Mouse (Mus musculus) forebrain, embryonic 11.5 days (tissue): ENCODE results near the gene Echdc3. TPM values are rescaled to one million over a fixed set of nuclear protein-coding genes. Genes with fewer than 3 reads are reported as not detected.

ENCODE experiments used
- ATAC-seq: fragments of 200-750 bp; cut with Nextera tagmentation; replicated peaks from 2 replicates; pipeline ENCODE4 v1.8.0; 2017; ENCODE audit warnings: moderate TSS enrichment; ENCODE audit not compliant: low FRiP score
- DNase-seq: peaks from one replicate; pipeline ENCODE4 v3.0.0-alpha.2; 2017; ENCODE audit warnings: low spot score
- H3K27ac ChIP-seq: fragments of 300-500 bp; sonication (generic); 2 replicates; pipeline ENCODE4 v1.5.1; 2014; ENCODE audit warnings: low read depth, low read length
- H3K27me3 ChIP-seq: fragments of 300-500 bp; sonication (generic); 2 replicates; pipeline ENCODE4 v1.6.1; 2014; ENCODE audit warnings: mild to moderate bottlenecking, low read length, mixed read lengths; ENCODE audit not compliant: control insufficient read depth, insufficient read depth
- H3K36me3 ChIP-seq: fragments of 300-500 bp; sonication (generic); 2 replicates; pipeline ENCODE4 v1.6.1; 2014; ENCODE audit warnings: mild to moderate bottlenecking, low read length, moderate library complexity, mixed read lengths; ENCODE audit not compliant: control insufficient read depth, insufficient read depth
- H3K4me1 ChIP-seq: fragments of 300-500 bp; sonication (generic); replicated peaks from 2 replicates; pipeline ENCODE4 v1.6.1; 2014; ENCODE audit warnings: low read length, mixed read lengths; ENCODE audit not compliant: control insufficient read depth, insufficient read depth
- H3K4me2 ChIP-seq: fragments of 300-500 bp; sonication (generic); 2 replicates; pipeline ENCODE4 v1.6.1; 2014; ENCODE audit warnings: low read depth, mild to moderate bottlenecking, low read length, moderate library complexity, mixed read lengths; ENCODE audit not compliant: severe bottlenecking
- H3K4me3 ChIP-seq: fragments of 300-500 bp; sonication (generic); 2 replicates; pipeline ENCODE4 v1.5.1; 2014; ENCODE audit warnings: low read depth, low read length
- H3K9ac ChIP-seq: fragments of 300-500 bp; sonication (generic); 2 replicates; pipeline ENCODE4 v1.6.1; 2014; ENCODE audit warnings: low read length
- H3K9me3 ChIP-seq: fragments of 300-500 bp; sonication (generic); 2 replicates; pipeline ENCODE4 v1.6.1; 2016; ENCODE audit warnings: low read length, mixed read lengths; ENCODE audit not compliant: control insufficient read depth
- WGBS: fragments of 180-500 bp; shearing (Covaris S2); extraction: QIAGEN DNeasy Blood & Tissue Kit; methylation state at CpG from one replicate; pipeline ENCODE4 v1.1.7; 2014; 5-methylcytosine and 5-hydroxymethylcytosine counted together
- polyA plus RNA-seq: library from polyadenylated mRNA; unstranded; fragments of >200 nt; fragmentation: Nextera tagmentation; extraction: Ambion mirVana; gene quantifications from 2 replicates; pipeline ENCODE4 v1.2.1, GENCODE M21; 2014

The Echdc3 gene
- polyA plus RNA-seq, 1 experiment from 2014 or later, result 2.3 TPM

GRCm38 (mm10) chr2:6167843-6168558 lies 44.8 kb downstream of the Echdc3 start:
- H3K9me3 ChIP-seq, result no peaks in the 10 kb centered on the region
- H3K9ac ChIP-seq, result no peak overlapping the region
- H3K27ac ChIP-seq, result no peak overlapping the region
- 37% methylated on average over 5 of the region's 5 CpGs for WGBS
- ATAC-seq (0 out of 2 replicates have a peak, but pooled peaks have one; percentile 21), DNase-seq (peak; percentile 80)
- no peak overlapping the region for H3K4me2 ChIP-seq
- H3K4me3 ChIP-seq, result no peak overlapping the region
- H3K36me3 ChIP-seq, result no peaks in the 10 kb centered on the region
- no peaks in the 10 kb centered on the region for H3K27me3 ChIP-seq
- H3K4me1 ChIP-seq, result no peaks in the 10 kb centered on the region

- Histone ChIP-seq H3K36me3 (no peaks in the 10 kb centered on the region), H3K4me3 (no peak overlapping the region), H3K9ac (no peak overlapping the region), H3K27me3 (no peaks in the 10 kb centered on the region), H3K27ac (no peak overlapping the region), H3K4me2 (no peak overlapping the region), H3K4me1 (no peaks in the 10 kb centered on the region), H3K9me3 (no peaks in the 10 kb centered on the region)
- WGBS, result 80% methylated on average over 6 of the region's 6 CpGs
- DNase-seq (no peak), ATAC-seq (no peak)
Measured at GRCm38 (mm10) chr2:6165771-6166170, 47.1 kb downstream of the Echdc3 start.

DNA sequence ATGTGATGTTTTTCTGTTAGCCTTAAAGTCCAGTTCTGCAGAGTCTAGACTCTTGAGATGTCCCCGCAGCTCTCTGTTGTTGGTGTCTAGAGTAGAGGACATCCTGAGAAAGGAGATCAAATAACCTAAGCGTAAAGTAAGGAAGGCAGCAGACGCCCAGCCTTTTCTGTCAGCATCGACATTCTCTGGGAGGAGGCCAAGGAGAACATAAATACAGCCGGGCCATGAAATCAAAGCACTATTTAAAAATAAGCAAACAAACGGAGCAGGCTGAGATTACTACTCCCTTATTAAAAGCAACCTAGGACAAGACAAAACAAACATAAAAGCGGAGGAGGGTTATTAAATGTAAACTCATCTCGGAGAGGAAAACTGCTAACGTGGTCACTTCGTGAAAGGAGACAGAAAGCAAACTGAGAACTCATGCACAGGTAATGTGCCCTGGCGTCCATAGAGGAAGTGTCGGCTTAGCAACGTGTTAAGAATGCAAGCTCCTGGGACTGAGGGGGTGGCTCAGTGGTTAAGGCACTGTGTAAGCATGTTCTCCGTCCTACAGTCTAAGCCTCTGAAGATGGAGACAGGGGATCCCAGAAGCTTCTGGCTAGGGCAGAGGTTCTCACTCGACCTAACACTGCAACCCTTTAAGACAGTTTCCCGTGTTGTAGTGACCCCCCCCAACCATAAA lies 48.1 kb downstream of the Echdc3 start:
- Histone ChIP-seq H3K9ac (no peak overlapping the region), H3K4me2 (no peak overlapping the region), H3K9me3 (no peaks in the 10 kb centered on the region), H3K27me3 (no peaks in the 10 kb centered on the region), H3K4me1 (no peaks in the 10 kb centered on the region), H3K36me3 (no peaks in the 10 kb centered on the region), H3K27ac (no peak overlapping the region), H3K4me3 (no peak overlapping the region)
- DNase-seq, result no peak
- no peak for ATAC-seq
- 81% methylated on average over 16 of the region's 16 CpGs for WGBS

- H3K27ac ChIP-seq, result no peak overlapping the region
- ATAC-seq, result no peak
- H3K9me3 ChIP-seq, result no peaks in the 10 kb centered on the region
- no peaks in the 10 kb centered on the region for H3K36me3 ChIP-seq
- 73% methylated on average over 6 of the region's 6 CpGs for WGBS
- no peak overlapping the region for H3K4me2 ChIP-seq
- H3K27me3 ChIP-seq, result no peaks in the 10 kb centered on the region
- no peak for DNase-seq
- no peak overlapping the region for H3K4me3 ChIP-seq
- H3K9ac ChIP-seq, result no peak overlapping the region
- H3K4me1 ChIP-seq, result no peaks in the 10 kb centered on the region
Measured at GRCm38 (mm10) chr2:6162366-6163040, 50.3 kb downstream of the Echdc3 start.

DNA sequence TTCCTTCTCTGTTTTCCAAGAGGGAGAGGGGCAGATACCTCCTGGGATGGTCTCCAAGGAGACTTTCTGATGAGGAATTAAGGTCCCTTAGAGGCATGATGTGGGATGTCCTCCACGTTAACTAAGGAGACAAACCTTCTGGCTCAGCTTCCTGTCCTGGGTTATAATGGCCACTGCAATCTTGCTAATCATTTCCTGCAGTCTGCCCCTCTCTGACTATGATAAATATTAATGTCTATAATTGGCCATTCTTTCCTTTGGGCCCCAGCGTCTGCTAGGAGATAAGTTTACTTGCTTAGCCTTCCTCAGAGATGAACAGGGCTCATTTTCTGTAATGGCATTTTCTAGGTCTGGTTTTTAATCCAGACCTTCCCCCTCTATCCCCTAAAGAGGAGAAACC lies 53.1 kb downstream of the Echdc3 start:
- ATAC-seq, result no peak
- DNase-seq, result no peak
- H3K9me3 ChIP-seq, result no peaks in the 10 kb centered on the region
- H3K36me3 ChIP-seq, result no peaks in the 10 kb centered on the region
- H3K4me2 ChIP-seq, result no peak overlapping the region
- no peaks in the 10 kb centered on the region for H3K4me1 ChIP-seq
- no peak overlapping the region for H3K27ac ChIP-seq
- 72% methylated on average over 2 of the region's 2 CpGs for WGBS
- no peaks in the 10 kb centered on the region for H3K27me3 ChIP-seq
- H3K4me3 ChIP-seq, result no peak overlapping the region
- H3K9ac ChIP-seq, result no peak overlapping the region

GRCm38 (mm10) chr2:6159219-6159618 lies 53.6 kb downstream of the Echdc3 start:
- no peak for ATAC-seq
- no peak overlapping the region for H3K9ac ChIP-seq
- no peaks in the 10 kb centered on the region for H3K27me3 ChIP-seq
- no peak overlapping the region for H3K4me3 ChIP-seq
- H3K27ac ChIP-seq, result no peak overlapping the region
- WGBS, result 94% methylated on average over 9 of the region's 9 CpGs
- H3K4me1 ChIP-seq, result no peaks in the 10 kb centered on the region
- H3K36me3 ChIP-seq, result no peaks in the 10 kb centered on the region
- H3K4me2 ChIP-seq, result no peak overlapping the region
- no peaks in the 10 kb centered on the region for H3K9me3 ChIP-seq
- no peak for DNase-seq

DNA sequence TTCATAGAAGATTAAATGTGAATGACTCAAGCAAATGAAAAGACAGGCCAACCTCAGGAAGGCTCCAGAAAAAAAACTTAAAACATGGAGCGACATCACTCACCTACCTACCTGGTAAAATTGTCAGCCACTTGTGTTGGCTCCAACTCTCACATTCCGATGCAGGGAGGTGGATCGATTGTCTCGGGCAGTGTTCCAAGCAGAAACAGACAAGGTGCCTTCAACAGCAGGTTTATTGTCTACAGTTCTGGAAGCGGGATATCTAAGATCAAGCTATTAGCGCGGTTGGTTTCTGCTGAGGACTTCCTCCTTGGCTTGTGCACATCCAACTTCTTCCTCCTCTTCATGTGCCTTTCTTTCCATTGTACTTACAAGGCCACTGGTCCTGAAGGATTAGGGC lies 55.2 kb downstream of the Echdc3 start:
- H3K9me3 ChIP-seq, result no peaks in the 10 kb centered on the region
- ATAC-seq (no peak), DNase-seq (no peak)
- H3K4me2 ChIP-seq, result no peak overlapping the region
- H3K4me1 ChIP-seq, result no peaks in the 10 kb centered on the region
- H3K27me3 ChIP-seq, result no peaks in the 10 kb centered on the region
- 90% methylated on average over 7 of the region's 7 CpGs for WGBS
- no peak overlapping the region for H3K9ac ChIP-seq
- H3K27ac ChIP-seq, result no peak overlapping the region
- no peak overlapping the region for H3K4me3 ChIP-seq
- no peaks in the 10 kb centered on the region for H3K36me3 ChIP-seq

DNA sequence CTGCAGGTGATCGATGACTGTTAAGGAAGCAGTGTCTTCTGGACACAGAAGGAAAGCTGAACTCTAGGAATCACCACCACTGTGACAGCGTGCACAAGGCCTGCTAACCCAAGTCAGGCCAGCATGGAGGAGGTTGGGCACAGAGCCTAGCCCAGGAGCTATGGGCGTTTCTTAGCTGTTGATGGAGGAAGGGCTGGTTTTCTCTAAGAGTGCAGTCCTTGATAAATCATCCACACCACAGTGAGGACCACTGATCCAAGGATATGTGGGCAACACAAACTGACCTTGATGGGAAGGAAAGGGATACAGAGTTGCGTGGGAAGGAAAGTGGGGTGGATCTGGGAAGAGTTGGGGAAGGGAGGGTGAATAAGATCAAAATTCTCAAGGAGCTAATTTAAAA lies 55.6 kb downstream of the Echdc3 start:
- DNase-seq (no peak), ATAC-seq (no peak)
- Histone ChIP-seq H3K4me1 (no peaks in the 10 kb centered on the region), H3K9me3 (no peaks in the 10 kb centered on the region), H3K9ac (no peak overlapping the region), H3K4me2 (no peak overlapping the region), H3K27ac (no peak overlapping the region), H3K36me3 (no peaks in the 10 kb centered on the region), H3K27me3 (no peaks in the 10 kb centered on the region), H3K4me3 (no peak overlapping the region)
- 88% methylated on average over 4 of the region's 4 CpGs for WGBS
